Mouse (Mus musculus) urinary bladder, postnatal 0 days (tissue): Measurements from ENCODE around the gene Hspa14. TPM values are rescaled to one million over a fixed set of nuclear protein-coding genes. Genes with fewer than 3 reads are reported as not detected.

ENCODE experiments used
- polyA plus RNA-seq: library from polyadenylated mRNA; unstranded; fragments of >200 nt; fragmentation: Nextera tagmentation; extraction: Ambion mirVana; gene quantifications from 2 replicates; pipeline ENCODE4 v1.2.1, GENCODE M21; 2015

Gene Hspa14
- 38.1 and 44.6 TPM in 2 replicates for polyA plus RNA-seq

GRCm38 (mm10) chr2:3512552-3513454, at the start of gene Hspa14, which contains the start of the genes Gm45902 and Cdnf:
Gene Hspa14 (minus strand): TSS chr2:3512814.
Gene Gm45902 (minus strand): TSS chr2:3512790.
Gene Cdnf (plus strand): TSS chr2:3513030.

GRCm38 (mm10) chr2:3474861-3475283, 37.7 kb downstream of the Hspa14 start, which contains the start of gene Suv39h2:
Gene Suv39h2 (minus strand): TSS chr2:3475031.

Other genes starting within 250 kb of the Hspa14 start
- 16.8 and 18.7 TPM in 2 replicates for gene Nmt2, start 228.6 kb downstream of the Hspa14 start, polyA plus RNA-seq
- 16.1 and 17.6 TPM in 2 replicates for gene Rpp38, start 180.2 kb downstream of the Hspa14 start, polyA plus RNA-seq
- 0.61 TPM in 1 of 2 replicates, not detected in the other for gene Acbd7, start 176.6 kb downstream of the Hspa14 start, polyA plus RNA-seq
- gene Olah, start 115.6 kb downstream of the Hspa14 start, polyA plus RNA-seq, result not detected in 2 replicates
- gene Meig1, start 90.2 kb downstream of the Hspa14 start, polyA plus RNA-seq, result 0.37 TPM in 1 of 2 replicates, not detected in the other
- 3.0 and 3.4 TPM in 2 replicates for gene Dclre1c, start 88.7 kb downstream of the Hspa14 start, polyA plus RNA-seq
- 1.7 and 2.8 TPM in 2 replicates for gene Suv39h2, start 37.8 kb downstream of the Hspa14 start, polyA plus RNA-seq
- 1.3 and 1.5 TPM in 2 replicates for gene Gm45902, start within 50 bp of the Hspa14 start, polyA plus RNA-seq
- gene Cdnf, start 216 bp upstream of the Hspa14 start, polyA plus RNA-seq, result 0.33 and 0.41 TPM in 2 replicates
- gene Fam107b, start 57.7 kb upstream of the Hspa14 start, polyA plus RNA-seq, result 18.4 and 25.7 TPM in 2 replicates